Mouse (Mus musculus) left cerebral cortex, postnatal 4 days (tissue): ENCODE measurements at regions not wholly inside any gene's neighbourhood (a gene's known extent, or its start where the extent isn't known, plus 50 kb on each side); places are given as distances from the start of the nearest gene placed in this dataset.
A peak's percentile ranks its signal among the peaks of the same experiment; 100 is the strongest.
"Not testable (repeated sequence)": the region's sequence is repeated elsewhere in the genome, so short reads cannot be mapped to it uniquely, and the experiment has no call there.

Experiments
- DNase-seq: peaks from one replicate; pipeline ENCODE4 v3.0.0-alpha.2; 2022
- intact Hi-C: fragments of 180-260 bp; cut with DNase I; formaldehyde crosslinking; loops from one replicate; pipeline ENCODE4 v1.15.1; 2025

- intact Hi-C loops = no loop called here
- no peak for DNase-seq
Observed at GRCm38 (mm10) chr2:57185151-57185550, 52.3 kb upstream of the Gpd2 start.

DNA sequence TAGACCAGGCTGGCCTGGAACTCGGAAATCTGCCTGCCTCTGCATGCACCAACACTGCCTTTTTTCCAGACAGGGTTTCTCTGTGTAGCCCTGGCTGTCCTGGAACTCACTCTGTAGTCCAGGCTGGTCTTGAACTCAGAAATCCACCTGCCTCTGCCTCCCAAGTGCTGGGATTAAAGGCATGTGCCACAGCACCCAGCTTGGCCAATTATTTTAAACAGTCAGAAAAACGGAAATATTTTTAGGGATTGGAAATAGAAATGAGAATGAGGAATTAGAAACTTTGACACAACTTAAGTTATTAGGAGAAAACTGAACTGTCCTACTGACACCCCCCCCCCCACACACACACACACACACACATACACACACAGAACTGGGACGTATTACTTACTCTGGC lies 54.3 kb upstream of the Gpd2 start:
- DNase-seq, intact Hi-C loops: not testable (repeated sequence)

GRCm38 (mm10) chr2:57181692-57182541 lies 55.5 kb upstream of the Gpd2 start:
- DNase-seq = peak; percentile 96
- intact Hi-C loops = no loop called here

DNA sequence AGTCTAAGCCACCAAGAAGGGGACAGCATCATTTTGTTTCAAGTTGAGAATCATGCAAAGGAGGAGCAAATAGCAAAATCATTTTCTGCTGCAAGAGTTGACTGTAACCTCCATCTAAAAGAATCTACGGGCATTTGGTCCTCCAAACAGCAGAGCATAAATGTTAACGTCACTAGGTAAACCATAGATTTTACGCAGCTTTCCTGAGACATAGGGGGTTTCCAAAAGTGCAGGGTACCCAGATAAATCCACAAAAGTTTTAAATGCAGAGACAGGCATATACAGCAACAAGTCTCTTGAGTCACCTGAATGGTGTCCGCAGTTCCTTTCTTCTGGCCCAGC lies 56.1 kb upstream of the Gpd2 start:
- DNase-seq = no peak
- intact Hi-C loops = no loop called here

GRCm38 (mm10) chr2:57178056-57178455 lies 54.3 kb upstream of the Nr4a2 start:
- intact Hi-C loops = no loop called here
- no peak for DNase-seq

DNA sequence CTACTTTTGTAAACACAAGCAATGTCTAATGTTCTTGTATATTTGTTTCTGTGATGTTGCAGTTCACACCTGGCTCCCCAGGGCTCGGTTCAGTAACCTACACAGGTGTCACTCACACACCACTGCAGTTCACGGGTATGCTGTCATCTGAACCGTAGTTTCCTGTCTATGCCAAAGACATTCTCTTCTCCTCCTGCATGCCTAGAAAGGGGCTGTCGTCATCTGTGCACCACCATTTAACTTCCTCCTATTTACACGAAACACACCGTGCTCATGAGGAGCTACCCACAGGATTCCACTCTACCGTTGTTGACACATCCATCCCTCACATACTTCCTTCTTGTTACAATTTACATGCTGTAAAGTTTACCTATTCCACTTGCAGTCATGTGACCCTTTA lies 52.7 kb upstream of the Nr4a2 start:
- no peak for DNase-seq
- intact Hi-C loops = no loop called here

DNA sequence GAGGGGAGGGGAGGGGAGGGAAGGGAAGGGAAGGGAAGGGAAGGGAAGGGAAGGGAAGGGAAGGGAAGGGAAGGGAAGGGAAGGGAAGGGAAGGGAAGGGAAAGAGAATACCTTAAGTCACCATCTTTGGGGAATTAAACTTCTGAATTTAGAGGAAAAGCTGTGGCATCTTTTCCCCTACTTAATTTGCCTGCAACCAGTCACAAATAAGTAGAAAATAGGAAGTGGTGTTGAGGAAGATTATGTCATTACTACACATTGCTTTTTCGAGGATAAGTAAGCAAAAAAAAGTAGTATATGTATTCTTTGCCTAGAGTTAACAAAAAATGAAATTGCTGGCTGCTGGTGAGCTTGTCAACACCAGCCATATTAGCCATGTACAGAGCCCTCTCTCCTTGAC lies 51.4 kb upstream of the Nr4a2 start:
- intact Hi-C loops = no loop called here
- no peak for DNase-seq
